Mouse (Mus musculus) heart, adult 9 months (tissue): Measurements from ENCODE around the gene Trim40.

Experiments
- DNase-seq, 2 experiments: peaks; one replicate each; pipeline ENCODE4 v3.0.0; 2022; ENCODE audit warnings: low spot score in 2 of 2

The Trim40 gene

GRCm38 (mm10) chr17:36890073-36890903, at the start of gene Trim40:
Gene Trim40 (minus strand): TSS chr17:36890123.
- DNase-seq, result no peak

GRCm38 (mm10) chr17:36938056-36938455, 48.1 kb upstream of the Trim40 start:
- DNase-seq, result no peak

GRCm38 (mm10) chr17:36931806-36932205, 41.9 kb upstream of the Trim40 start:
- peak; percentile 63 to 65 for DNase-seq

- no peak for DNase-seq
Measured at GRCm38 (mm10) chr17:36931130-36931529, 41.2 kb upstream of the Trim40 start.

- DNase-seq, result peak; percentile 37 to 66
Measured at GRCm38 (mm10) chr17:36930233-36930632, 40.3 kb upstream of the Trim40 start.

GRCm38 (mm10) chr17:36929236-36929932, 39.5 kb upstream of the Trim40 start:
- no peak for DNase-seq

GRCm38 (mm10) chr17:36927496-36928120, 37.7 kb upstream of the Trim40 start:
- peak; percentile 32 to 38 for DNase-seq

GRCm38 (mm10) chr17:36923491-36923890, 33.6 kb upstream of the Trim40 start:
- DNase-seq, result no peak

GRCm38 (mm10) chr17:36922715-36923114, 32.8 kb upstream of the Trim40 start:
- no peak for DNase-seq

- DNase-seq, result no peak
Measured at GRCm38 (mm10) chr17:36920239-36920638, 30.3 kb upstream of the Trim40 start.

- peak; percentile 7 to 38 for DNase-seq
Measured at GRCm38 (mm10) chr17:36915076-36915475, 25.2 kb upstream of the Trim40 start.

GRCm38 (mm10) chr17:36914108-36914507, 24.2 kb upstream of the Trim40 start:
- peak; percentile 21 to 47 for DNase-seq

GRCm38 (mm10) chr17:36912031-36912430, 22.1 kb upstream of the Trim40 start:
- DNase-seq, result no peak

- DNase-seq, result no peak
Measured at GRCm38 (mm10) chr17:36909802-36910201, 19.9 kb upstream of the Trim40 start.

GRCm38 (mm10) chr17:36908235-36908634, 18.3 kb upstream of the Trim40 start:
- DNase-seq, result no peak

GRCm38 (mm10) chr17:36903651-36904050, 13.7 kb upstream of the Trim40 start:
- no peak for DNase-seq

GRCm38 (mm10) chr17:36900691-36901090, 10.8 kb upstream of the Trim40 start:
- DNase-seq, result no peak

- DNase-seq, result no peak
Measured at GRCm38 (mm10) chr17:36900001-36900400, 10.1 kb upstream of the Trim40 start.

- no peak for DNase-seq
Measured at GRCm38 (mm10) chr17:36899376-36899775, 9.5 kb upstream of the Trim40 start.

- DNase-seq, result no peak
Measured at GRCm38 (mm10) chr17:36897552-36898205, 7.8 kb upstream of the Trim40 start, which contains the start of gene Trim31. Gene Trim31 (plus strand): TSS chr17:36898118.

GRCm38 (mm10) chr17:36897065-36897464, 7.1 kb upstream of the Trim40 start:
- DNase-seq, result no peak

- peak in 1 of 2 experiments; percentile 11 for DNase-seq
Measured at GRCm38 (mm10) chr17:36896583-36896982, 6.7 kb upstream of the Trim40 start.
